Mouse (Mus musculus): ENCODE measurements at regions not wholly inside any gene's neighbourhood (a gene's known extent, or its start where the extent isn't known, plus 50 kb on each side); places are given as distances from the start of the nearest gene placed in this dataset.

DNA sequence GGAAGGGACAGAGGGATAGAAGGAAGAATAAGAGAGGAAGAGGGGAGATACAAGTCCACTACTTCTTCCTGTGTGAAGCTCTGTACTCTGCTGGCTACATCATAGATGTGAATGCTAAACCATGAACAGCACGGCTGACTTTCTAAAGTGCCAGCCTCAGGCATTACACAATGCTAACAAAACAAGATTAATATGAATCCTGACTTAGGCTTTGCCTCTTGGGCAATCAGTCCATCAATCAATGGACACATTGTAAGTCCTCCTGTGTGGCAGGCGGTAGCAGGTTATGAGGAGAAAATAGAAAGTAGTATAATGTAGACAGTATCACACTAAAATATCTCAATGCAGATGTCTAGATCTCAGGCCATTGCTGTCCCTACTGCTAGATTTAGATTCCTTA lies 203.6 kb upstream of the Nrip1 start:
- ATAC-seq, result no peak

DNA sequence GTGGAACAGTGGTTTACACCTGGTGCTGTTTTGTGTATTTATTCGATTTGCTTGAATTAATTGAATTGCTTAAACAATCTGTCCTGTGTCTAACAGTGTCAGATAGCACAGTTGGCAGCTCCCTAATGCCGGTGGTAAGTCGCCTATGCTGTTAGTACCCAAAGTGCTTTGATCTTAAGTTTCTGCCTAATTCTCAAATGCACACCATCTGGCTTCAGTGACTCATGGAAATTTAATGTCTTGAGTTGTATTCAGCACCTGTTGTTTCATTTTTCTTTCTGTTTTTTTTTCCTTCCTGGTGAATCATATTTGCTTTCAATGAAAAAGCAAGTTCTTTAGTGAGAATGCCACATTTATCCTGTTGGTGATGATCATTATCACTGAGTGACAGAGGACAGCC lies 201.7 kb upstream of the Nrip1 start:
- ATAC-seq, result peak; percentile 74

DNA sequence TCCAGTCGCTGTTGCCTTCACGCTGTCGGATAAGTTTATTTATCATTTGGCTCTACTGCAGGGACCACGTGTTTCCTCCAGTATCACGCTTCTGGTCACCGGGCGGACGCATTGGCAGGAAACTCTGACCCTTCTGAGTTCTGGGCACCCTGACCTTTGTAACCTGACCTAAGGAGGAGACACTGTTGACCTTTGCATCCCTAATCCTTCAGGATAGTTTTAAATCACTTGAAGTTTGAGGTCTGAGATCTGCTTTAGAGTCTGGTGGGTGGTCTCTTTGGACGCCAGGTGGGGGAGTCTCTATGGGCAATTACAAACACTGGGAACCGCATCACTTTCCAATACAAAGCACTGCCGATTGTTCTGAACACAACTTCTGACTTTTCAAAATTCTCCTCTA lies 192.6 kb upstream of the Nrip1 start:
- no peak for ATAC-seq

DNA sequence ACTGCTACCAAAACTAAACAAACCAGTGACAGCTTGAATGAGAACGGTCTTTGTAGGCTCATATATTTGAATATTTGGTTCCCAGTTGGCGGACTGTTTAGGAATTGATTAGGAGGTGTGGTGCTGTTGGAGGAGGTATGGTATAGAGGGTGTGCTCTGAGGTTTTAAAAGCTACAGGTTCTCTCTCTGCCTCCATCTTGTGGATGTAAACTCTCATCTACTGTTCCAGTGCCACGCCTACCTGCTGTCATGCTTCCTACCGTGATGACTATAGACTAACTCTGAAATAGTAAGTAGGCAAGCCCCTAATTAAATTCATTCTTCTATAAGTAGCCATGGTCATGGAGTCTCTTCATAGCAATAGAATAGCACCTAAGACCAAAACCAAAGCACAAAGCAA lies 181.2 kb upstream of the Nrip1 start:
- ATAC-seq, result peak; percentile 17

DNA sequence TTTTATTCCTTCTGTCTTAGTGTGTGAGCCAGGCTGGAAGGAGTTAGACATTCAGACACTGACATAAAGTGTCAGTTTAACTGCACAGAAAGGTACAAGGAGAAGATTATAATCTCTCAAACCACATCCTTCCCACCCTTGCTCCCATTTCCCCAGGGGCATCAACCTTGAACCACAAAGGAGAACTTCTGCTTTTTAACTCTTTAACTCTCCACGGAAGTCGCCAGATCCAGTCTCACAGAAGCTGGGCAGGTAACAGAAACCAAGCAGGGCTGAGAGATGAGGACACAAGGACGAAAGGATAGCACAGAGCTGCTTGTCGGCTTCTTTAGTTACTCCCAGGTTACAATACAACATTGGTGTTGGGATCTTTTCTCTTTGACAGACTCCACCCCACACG lies 176.0 kb upstream of the Nrip1 start:
- peak; percentile 92 for ATAC-seq

DNA sequence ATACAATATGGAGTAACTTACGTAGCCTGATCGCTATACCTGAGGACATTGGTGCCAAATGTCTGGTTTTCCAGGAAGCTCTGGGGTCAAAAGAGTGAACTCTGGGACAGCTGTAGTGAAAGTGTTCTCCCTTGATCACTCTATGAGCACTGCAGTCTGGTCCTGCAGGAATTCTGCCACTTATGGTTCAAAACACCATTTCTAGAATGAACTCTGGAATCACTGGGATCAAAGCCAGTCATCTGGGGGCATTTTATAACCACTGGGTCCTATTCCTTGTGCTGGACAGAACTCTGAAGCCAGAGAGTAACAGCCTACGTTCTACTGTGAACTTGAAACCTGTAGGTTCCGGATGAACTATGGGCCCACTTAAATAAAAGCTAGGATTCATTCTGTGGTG lies 173.5 kb upstream of the Nrip1 start:
- no peak for ATAC-seq

DNA sequence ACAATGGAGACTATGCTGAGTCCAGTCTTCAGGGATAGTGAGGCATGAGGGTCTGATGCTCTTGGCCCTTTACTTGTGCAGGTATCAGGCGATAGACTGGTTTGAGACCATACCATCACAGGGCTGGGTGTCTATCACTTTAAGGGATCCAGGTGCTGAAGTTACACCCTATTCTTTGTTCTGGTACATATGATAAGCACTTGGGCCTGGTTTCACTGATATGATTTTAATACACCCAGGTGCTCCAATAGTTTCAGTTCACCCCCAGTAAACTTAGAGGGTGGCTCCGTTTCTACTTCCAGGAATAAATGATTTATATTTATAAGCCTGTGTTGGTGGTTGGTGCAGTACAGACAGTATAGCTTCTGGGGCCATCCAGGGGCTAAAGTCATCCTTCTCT lies 173.0 kb upstream of the Nrip1 start:
- no peak for ATAC-seq

DNA sequence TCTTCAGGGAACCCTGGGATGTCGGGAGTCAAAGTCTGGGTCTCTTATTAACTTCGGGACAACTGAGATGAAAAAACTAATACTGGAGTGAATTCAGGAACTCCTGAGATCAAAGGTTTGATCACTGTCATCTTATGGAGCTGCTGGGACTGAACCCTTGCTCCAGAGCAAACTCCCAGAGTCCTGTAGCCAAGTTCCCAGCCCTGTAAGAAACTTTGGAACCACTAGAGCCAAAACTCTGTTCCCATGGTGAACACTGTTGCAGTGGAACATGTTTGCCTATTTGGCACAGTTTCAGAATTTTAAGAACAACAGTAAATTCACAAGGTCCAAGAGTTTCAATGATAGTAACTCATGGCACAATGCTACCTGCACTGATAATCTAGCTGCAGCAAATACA lies 172.3 kb upstream of the Nrip1 start:
- no peak for ATAC-seq

DNA sequence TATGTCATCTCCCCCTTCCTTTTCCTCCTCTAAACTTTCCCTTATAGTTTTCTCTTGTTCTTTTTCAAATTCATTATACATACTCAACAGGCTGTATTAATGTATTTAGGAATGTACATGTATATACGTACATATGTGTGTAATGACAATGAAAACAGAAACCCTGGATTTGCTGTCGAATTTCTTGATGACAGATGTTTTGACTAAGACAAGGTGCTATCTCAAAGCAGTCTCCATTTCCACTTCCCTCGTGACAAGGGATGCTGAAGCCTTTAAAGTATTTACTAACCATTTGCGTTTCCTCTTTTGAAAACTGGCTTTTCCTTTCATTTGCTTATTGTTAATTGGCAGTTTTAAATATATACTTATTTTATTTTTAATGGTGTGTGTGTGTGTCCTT lies 171.3 kb upstream of the Nrip1 start:
- no peak for ATAC-seq

DNA sequence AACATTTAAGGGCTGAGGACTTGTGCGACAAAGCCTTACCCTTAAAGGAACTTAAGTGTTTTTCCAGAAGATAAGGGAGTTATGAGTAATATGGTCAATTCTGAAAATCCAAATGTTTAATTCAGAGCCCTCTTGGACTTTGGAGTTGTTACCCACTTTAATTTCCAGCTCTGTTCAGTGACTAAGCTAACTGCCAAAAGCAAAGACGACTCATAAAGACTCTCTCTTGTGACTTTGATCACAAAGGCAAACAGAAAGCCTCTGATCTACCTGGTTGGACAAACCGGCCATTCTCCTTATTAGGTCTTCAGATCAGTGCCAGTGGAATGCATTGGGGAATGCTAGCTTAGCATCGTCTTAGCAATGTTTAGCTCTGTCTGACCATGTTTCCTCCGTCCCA lies 167.3 kb upstream of the Nrip1 start:
- ATAC-seq, result no peak

DNA sequence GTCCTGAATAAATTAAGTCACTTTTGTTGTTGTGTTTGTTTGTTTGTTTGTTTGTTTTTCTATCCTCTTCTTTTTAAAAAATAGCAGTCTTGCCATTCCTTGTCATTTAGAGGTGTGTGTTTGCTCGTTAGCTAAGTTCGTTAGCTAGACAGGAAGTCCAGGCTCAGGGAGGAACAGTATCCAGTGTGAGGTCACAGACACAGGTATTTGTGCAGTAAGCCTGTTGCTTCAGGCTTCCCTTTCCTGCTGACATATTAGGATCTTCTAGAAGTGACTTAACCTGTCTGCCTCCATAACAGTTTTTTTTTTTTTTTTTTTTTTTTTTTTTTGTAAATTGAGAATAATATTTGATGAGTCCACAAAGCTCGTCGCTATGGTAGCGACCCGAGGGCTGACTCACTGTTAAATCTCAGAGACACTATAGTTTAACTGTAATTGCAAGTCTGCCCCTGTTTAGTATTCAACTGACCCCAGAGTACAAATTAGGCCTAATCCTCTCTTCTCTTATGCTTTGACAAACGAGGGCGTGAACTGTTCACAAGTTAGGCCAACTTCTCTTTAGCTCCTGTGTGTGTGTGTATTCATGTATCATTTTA lies 166.8 kb upstream of the Nrip1 start:
- no peak for ATAC-seq

DNA sequence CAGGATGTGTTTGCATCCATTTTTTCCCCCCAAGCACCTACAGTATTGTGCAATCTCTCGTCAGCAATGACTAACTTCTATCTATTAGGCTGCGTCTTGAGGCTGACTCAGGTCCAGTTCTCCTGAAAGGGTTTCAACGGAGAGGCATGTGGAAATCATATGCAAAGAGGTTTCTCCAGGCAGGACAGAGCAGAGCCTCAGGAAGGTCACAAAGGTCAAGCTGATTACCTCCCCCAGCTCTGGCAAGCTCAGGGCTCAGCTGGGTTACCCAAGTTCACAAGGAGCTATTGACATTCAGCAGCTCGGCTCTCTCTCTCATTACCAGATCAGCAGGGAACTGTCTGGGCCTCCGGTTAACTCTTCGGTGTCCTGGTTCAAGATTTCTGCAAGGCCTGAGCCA lies 166.0 kb upstream of the Nrip1 start:
- no peak for ATAC-seq

DNA sequence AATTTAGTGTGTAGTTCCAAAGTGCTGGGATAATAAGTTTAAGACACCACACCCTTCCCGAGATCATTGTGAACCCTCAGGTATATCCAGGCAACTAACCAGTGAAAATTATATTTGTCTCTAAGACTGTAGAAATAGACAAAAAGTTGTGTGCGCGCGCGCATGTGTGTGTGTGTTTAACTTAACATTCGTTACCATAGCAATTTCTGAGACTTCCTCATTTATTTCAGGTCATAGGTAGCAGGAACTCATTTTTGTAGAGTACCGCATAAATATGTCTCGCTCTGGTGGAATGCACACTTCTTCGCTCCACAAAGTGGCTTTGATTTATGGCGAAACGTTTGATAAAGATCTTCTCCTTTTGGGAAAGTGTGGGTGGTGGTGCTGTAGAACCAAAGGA lies 164.2 kb upstream of the Nrip1 start:
- no peak for ATAC-seq

DNA sequence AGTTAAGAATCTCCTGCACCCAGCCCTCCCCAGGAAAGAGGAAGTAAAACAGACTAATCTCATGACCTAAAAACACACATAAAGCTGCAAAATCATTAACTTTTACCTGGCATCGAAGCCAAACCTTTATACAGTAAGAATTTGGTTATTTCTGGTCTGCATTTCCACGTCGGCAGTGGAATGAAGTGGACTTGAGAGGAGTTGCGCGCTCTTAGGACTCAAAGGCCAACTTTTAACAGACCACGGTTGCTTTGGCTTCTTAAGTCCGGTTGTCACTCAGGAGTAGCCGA lies 159.2 kb upstream of the Nrip1 start:
- ATAC-seq, result no peak

DNA sequence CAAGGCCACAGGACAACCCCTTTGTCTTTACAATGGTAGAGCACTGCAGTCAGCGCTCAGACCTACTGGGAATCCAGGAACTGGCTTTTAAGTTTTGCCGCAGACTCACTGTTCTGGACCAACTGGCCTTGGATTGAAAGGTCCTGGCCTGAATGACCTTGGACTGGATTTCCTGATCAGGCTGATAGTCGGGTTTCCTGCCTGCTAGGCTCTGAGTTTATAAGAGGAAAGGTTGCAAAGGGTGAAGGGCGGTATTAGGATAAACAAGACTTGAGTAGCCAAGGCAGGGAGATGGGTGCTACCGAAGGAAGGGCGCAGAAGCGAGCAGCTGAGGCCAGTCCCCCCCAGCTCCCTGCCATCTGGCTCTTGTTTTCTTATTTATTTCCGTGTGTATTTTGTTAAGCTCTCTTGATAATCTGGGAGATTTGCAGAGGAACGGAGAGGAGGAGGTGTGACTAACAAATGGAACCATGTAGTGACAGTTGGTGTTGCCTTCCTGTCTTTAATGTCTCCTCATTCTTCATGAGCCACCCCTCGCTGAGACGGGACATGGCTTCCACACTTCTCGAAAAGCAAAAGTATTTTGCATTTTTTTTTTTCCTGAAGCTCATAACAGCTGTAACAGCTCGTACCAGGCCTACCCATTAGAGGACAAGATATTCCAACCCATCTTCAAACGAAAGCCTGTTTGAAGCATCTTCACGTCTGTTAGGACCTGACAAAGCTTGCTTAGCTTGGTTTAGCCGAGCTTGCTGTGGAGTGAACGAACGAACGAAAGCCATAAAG lies 158.7 kb upstream of the Nrip1 start:
- no peak for ATAC-seq

DNA sequence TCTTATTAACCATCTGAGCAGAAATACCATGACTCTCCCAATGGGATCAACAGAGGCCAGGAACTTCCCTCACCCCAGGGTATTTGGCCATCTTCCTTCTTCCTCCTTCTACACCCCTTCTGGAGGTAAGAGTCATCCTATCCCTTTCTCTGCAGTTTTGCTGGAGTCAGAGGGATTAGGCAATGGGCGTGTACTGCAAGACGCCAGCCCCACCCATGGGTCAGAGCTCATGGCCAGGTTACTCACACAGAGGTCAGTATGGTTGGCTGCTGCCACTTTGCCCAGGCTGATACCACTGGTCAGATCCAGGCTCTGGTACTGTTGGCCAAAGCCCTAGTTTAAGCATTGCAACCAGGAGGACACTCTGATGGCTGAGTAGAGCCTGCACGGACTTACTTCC lies 157.3 kb upstream of the Nrip1 start:
- ATAC-seq, result no peak

DNA sequence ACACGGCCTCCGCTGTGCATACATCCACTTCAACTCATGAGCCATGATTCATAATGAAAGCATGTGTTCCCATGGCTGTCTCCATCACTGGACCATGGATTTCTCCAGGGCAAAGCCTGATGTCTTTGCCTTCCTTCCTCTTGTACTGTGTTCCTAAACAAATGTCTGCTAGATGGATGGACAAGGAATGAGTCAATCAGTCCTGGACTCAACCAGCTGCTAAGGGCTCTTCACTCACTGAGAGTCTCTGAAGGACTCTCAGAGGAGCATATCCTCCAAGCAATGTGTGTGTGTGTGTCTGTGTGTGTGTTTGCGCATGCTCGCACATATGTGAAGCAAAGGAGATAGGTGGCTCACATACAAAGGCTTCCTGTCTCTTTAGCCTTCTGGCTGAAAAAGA lies 156.0 kb upstream of the Nrip1 start:
- ATAC-seq, result no peak

DNA sequence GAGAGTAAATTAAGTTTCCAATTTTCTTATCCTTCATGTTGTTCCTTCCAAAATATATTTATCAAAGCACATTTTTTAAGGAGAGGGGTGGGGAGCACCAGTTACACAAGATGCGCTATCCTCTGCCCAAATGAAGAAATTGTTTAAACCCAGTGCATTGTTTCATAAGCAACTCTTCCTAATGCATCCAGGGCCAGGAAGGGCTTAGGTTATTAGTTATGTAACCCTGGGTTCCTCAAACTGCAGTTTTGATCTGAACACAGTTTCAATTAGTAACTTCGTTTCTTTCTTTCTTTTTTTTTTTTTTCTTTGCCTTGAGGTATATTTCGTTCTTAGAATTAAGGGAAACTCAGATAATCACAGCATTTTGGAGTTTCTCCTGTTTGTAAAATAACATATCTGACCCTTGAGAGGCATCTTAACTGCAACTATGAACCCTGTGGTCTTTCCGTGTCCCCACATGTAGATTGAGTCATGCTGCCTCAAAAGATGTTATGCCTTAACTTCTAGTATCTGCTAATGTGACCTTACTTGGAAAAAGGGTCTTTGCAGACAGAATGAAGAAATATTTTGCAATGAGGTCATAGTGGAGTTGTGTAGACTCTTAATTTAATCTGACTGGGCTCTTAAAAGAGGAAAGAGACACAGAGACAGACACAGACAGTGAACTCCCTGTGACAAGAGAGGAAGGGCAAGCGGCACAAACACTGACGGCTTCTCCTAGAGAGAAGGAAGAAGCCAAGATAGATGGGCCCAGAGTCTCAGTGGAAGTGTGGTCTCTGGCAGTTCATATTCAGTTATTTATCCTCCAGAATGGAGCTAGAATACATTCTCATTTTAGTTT lies 153.7 kb upstream of the Nrip1 start:
- no peak for ATAC-seq

DNA sequence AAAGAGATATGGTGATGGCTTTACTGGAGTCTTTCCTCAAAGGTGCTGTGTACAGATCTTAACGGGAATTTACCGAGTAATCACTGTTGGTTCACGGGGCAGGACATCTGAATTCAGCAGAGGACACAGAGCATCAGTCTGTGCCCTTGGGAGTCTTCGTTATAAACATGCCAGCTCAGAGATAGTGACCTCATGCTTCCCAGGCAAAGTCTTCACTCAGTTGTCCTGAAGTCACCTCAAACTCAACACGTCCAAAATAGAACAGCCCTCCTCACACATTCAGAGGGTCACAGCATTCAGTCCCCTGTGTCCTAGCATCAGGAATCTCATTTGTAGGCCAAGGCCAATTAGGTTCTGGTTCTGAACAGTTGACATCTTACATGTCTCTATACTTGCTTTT lies 151.9 kb upstream of the Nrip1 start:
- ATAC-seq, result no peak

DNA sequence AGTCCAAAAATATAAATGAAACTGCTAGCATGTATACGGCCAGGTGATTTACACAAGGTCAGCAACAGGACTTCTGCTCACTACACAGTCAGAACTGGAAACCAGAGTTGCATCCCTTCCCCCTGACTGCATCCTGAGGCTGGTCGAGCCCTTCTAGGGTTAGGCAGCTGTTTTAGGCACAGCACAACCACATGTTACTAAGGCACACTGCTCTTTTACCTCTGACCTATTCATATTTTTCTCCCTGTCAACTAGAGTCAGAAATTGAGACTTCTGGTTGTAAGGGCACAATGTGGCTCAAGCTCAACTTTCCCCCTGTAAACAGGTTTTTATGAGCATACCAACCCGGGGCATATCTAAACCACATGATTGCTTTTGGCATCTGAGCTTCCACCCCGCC lies 151.3 kb upstream of the Nrip1 start:
- no peak for ATAC-seq

DNA sequence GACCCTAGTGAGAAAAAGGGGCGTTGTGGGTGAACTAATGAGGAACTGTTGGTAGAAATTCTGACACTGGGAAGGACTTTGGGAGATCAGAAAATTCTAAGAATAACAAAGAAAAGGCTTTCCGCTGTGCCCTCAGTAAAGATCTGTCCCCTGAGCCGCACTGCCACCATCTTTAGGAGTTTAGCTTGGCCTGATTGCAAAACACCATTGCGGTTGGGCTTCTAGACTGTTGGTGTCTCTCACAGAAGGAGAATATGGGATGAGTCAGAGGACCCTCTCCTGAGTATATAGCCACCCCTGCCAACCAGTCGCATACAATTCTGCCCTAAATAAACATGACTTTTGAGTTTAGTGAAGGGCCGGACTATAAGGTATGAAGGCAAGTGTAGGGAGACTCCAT lies 147.5 kb upstream of the Nrip1 start:
- no peak for ATAC-seq

DNA sequence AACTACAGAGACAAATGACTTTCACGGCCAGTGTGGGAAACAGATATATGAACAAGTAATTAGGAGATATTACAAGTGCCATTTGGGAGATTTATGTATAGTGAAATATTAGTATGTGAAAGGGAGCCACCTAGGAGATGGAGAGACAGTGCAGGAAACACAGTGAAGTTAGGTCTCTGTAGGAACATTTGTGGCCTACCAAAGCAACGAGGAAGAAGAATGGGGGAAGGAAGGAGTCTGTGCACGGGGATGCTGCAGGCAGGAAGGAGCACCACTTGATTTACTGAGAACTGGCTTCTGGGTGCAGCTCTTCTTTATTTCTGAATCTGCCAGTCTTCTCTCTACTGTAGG lies 147.0 kb upstream of the Nrip1 start:
- ATAC-seq, result no peak

DNA sequence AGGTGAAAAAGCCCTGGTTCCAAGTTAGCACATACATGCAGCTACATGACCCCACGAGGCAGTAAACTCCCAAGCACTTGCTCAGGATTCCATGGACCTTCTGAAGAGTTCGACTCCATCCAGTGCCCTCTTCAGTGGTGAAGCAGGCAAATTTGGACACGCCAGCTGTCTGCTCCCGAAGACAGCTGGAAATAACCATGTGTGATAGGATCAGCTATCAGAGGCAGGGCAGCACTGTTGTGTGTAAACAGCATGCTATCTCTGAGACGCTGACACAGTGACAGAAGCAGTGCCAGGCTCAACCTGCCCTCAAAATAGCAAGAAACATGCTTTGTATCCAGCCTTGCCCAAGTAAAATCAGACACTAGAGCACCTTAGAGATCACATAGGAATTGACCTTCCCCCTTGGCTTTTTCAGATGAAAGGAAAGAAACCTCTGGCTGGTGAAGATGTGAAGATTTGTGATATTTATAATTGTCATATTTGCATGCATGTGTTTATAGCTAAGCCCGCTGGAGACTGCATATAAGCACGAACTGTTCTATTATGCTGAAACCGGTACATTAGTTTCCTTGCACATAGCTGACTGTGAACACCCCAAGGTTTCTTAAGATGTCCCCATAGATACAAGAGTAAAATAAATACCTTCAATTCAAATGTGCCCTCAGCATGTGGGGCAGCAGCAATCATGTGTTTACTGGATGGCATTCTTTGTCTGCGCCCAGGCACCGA lies 146.4 kb upstream of the Nrip1 start:
- ATAC-seq, result no peak

DNA sequence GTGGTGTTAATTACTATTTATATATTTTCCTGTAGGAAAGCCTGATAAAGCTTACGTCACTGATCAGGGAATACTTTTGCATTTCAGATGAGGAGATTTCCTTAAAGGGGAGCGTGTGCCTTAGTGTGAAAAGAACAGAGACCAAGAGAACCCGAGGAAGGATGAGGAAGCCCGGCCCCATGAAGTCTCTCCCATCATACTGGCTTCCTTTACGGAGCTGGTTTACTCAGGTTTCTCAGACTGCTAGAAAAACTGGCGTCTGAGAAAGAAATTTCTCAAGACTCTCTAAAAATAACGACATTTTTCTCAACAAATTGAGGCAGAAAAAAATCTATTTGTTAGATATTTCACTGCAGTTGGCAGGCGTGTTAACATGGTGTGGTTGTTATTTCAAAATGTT lies 137.2 kb upstream of the Nrip1 start:
- ATAC-seq, result no peak
